Mouse (Mus musculus) ovary, adult 18-20 months (tissue): ENCODE measurements around the gene Hist2h2ab.
"Not testable (repeated sequence)": the region's sequence is repeated elsewhere in the genome, so short reads cannot be mapped to it uniquely, and the experiment has no call there.

Experiments
- DNase-seq: peaks from one replicate; pipeline ENCODE4 v3.0.0; 2022; ENCODE audit warnings: low spot score, mixed read lengths

Gene Hist2h2ab

GRCm38 (mm10) chr3:96262216-96262875 lies 42.7 kb downstream of the Hist2h2ab start:
- peak; percentile 81 for DNase-seq

DNA sequence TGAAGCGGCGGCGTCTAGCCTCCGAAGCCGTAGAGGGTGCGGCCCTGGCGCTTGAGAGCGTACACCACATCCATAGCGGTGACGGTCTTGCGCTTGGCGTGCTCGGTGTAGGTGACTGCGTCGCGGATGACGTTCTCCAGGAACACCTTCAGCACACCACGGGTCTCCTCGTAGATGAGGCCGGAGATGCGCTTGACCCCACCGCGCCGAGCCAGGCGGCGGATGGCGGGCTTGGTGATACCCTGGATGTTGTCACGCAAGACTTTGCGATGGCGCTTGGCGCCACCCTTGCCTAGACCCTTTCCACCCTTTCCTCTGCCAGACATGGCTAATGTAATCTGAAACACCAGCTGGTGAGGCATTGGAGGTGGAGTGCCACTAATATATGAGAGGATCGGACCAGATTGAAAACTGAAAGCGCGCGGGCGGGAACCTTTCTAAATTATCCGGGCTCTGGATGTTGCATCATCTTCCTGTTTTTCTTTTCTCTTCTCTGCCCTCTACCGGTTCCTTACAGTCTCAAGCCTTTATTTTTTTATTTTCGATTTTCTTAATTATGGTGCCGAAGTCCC lies 43.4 kb downstream of the Hist2h2ab start, which contains the start of gene Hist2h4:
Hist2h4 (minus strand) TSS at position 333 of the 572 bp plus-strand sequence.
- peak; percentile 90 for DNase-seq

GRCm38 (mm10) chr3:96263558-96264403 lies 44.1 kb downstream of the Hist2h2ab start:
- no peak for DNase-seq

DNA sequence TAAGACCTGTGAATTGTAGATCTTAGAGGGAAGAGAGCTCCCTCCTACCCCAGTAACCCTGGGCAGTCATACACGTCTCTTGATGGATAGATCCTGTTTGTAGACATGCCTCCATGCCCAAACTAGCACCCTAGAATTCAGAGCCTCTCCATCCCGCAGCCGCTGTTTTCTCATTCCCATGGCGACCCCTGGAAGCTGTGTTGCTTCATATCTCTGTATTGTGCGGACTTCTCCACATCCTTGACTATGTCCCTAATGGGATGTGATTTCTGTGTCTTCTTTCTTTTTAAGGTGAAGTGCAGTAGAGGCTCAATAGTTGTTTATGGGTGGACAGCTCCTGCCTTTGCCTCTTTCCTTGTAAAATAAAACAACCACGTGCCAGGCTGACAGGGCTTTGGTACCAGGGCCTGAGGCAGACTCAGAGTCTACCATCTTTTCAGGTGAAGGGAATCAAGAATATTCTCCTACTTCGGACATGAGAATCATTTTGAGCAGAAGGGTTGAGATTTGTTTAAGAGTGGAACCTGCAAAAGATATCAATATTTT lies 44.8 kb downstream of the Hist2h2ab start:
- no peak for DNase-seq

DNA sequence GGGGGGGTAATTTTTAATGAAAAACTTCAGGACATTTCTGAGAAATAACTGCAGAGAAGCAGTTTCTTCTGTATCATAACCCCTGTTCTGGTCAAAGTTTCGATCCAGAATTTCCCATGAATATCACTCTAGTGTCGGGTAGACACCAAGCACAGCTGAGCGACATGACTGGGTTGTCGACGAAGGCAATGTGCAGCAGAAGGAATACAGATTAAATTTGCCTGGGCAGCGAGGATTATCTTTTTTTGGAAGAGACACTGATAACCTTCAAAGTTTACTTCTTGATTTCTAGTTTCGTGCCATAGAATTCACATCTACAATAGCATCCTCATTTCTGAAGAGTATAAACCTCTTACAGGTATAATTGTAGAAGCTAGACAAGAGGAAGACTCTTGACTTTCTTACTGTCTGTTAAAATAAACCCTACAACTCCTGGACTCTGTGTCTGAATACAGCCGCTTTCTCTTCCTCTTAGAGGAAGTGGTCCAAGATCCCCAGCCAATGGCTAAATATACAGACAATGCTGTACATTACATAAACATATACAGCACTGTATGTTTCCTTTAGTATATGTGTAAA lies 46.6 kb downstream of the Hist2h2ab start:
- DNase-seq: no peak

DNA sequence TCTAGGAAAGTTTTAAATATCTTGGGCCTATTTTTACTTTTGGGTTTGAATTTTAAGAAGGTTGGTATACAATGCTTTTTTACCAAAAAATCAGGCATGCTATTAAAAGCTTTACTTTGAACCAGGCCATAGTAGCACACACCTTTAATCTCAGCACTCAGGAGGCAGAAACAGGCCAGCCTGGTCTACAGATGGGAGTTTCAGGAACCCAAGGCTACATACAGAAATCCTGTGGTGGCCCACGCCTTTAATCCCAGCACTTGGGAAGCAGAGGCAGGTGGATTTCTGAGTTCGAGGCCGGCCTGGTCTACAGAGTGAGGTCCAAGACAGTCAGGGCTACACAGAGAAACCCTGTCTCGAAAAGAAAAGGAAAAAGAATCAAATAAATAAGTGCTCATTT lies 47.9 kb downstream of the Hist2h2ab start:
- DNase-seq: no peak

GRCm38 (mm10) chr3:96268051-96268775 lies 48.5 kb downstream of the Hist2h2ab start, which contains the start of gene Hist2h3b:
Hist2h3b (plus strand) TSS chr3:96268654.
- peak; percentile 72 for DNase-seq

DNA sequence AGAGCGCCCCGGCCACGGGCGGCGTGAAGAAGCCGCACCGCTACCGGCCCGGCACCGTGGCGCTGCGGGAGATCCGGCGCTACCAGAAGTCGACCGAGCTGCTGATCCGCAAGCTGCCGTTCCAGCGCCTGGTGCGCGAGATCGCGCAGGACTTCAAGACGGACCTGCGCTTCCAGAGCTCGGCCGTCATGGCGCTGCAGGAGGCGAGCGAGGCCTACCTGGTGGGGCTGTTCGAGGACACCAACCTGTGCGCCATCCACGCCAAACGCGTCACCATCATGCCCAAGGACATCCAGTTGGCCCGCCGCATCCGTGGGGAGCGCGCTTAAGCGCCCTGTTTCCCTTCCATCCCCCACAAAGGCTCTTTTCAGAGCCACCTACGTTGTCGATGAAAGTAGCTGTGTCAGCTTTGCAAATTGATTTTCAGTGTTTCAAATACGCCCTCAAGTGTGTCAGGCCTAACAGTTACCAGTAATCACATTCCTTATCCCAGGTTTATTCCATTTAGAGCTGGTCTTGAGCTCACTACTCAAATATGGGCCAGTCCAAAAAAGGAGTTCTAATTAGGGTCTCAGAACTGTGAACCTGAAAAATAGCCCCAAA lies 49.2 kb downstream of the Hist2h2ab start:
- DNase-seq: not testable (repeated sequence)
